Mouse (Mus musculus) layer of hippocampus, adult 9-11 months (tissue): Measurements from ENCODE around the gene Mrpl54.
"Not testable (repeated sequence)": the region's sequence is repeated elsewhere in the genome, so short reads cannot be mapped to it uniquely, and the experiment has no call there.

Source experiments
- DNase-seq: peaks from one replicate; pipeline ENCODE4 v3.0.0; 2022

Gene Mrpl54

DNA sequence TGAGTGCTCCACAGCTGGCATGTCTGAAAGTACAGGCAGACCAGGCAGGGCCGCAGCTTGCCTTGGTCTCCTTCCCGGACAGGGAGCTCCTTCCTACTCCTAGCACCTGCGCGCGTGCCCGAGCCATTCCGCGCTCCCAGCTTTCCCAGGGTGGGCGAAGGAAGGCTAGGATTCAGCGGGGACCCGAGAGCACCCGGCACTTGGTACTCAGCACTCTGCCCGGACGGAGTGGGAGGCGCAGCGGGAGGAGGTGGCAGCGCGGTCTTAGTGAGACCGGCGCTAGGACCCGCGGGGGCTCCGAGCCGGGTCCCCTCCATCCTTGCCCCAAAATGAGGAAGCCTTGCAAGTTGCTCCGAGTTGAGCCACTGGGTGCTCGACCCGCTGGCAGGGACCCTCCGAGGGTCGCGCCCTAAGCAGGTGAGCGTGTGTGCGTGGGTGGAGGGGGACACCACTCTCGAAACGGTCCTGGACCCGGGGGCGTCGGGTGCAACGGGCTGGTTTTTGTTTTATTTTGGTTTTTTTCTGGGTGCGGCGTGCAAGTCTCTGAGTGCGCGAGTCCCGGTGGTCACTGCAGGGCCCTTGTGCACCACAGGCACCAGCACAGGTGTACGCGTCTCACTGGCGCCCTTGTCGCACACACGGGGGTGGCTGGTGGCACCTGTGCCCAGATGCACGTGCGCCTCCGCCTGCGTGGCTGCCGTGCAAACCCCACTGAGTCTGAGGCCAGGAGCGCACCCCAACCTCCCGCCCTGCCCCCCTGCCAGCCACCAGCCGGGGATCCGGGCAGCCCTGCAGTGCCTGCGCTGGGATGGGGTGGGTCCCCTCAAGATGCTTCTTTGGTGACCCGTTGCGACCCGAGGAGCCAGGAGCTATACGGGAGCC lies 9.3 kb downstream of the Mrpl54 start:
- DNase-seq: peak; percentile 55

DNA sequence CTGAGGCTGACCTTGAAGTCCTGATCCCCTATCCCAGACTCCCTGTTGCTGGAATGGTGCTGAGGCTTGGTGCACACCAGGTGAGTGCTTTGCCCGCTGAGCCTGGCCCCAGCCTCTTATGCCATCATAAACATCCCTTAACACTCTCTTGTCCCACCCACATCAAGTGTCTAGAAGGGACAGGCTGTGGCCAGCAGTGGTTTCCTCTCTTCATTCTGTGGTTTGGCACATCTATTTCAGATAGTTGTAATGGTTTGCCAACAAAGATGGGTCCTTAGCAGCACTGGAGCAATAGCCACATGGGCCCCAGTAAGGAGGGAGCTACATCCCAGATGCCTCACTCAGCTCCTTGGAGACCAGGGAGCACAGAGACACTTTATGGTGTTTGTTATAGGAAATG lies 11.8 kb downstream of the Mrpl54 start:
- DNase-seq: no peak

DNA sequence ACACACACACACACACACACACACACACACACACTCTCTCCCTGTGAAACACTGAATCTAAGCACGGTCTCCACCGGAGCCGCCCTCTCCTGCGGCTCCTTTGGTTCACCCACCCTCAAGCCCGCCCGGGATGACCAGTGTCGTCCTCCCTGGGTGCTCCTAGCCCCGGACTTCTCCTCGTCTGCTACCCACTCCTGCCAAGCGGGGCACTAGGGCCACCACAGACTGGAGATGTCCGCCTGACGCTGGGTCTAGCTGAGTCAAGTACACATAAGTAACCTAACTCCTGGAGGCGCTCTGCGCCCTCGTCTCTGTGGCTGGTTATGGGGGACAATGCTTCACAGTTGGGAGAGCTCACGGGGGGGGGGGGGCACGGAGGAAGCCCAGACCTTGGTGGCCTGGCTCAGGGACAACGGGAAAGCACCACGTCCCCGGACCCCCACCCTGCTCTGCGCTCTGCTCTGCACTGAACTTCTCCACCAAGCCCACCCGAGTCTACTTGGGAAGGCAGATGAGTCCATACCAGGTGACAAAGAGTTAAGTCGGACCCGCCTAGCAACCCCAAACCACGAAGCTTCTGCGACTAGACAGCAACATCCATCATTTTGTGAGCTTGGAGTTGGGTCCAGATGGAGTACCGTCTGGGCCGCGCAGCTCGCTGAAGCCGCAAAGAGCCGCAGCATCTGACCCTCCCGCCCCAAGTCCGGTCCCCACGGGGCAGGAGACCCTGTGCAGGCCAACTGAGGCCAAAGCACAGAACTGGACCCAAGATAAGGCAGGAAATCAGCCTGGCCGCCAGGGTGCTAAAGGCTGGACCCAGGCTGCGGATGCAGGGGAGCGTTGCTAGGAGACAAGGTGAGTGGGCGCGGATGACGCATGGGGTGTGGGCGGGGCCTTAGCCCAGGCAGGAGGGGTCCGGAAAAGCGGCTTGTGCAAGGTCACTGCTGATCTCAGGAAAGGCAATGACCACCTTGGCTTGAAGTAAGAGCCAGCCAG lies 14.0 kb downstream of the Mrpl54 start, which contains the start of gene Matk:
Matk (plus strand) TSS at position 512 of the 996 bp plus-strand sequence.
- DNase-seq: peak; percentile 90

DNA sequence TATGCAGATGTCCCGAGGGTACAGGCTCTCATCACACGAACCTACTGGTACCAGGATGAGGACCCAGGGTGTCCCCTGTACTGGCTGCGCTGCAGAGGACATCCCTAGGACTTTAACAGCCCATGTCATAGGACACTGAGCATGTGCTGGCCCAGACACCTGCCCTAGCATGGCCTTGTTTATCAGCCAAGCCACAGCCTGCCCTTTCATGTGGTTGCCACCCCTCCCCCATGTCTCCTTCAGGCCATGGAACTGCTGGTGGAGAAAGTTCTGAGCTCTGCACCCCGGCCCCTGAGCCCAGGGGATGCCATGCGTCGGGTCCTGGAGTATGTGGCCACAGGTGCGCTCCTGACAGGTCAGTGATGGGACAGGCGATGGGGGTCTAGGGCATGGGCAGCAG lies 17.3 kb downstream of the Mrpl54 start:
- no peak for DNase-seq

DNA sequence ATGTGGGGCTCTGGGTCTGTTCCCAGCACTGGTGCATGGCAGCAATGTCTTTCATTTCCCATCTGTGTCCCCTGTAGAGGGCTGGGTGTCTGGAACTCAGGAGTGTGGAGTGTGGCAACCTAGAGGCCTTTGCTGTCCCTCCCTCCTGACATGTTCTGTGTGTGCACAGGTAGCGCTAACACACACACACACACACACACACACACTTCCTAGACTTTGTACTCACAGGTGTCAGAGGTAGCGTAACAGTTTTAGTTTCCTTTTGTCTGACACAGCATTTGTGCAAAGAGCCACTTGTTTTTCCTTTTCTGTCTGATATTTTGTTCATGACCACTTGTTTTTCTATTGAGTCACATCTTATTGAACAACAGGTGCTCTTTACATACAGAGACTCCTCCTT lies 18.9 kb downstream of the Mrpl54 start:
- DNase-seq: no peak

DNA sequence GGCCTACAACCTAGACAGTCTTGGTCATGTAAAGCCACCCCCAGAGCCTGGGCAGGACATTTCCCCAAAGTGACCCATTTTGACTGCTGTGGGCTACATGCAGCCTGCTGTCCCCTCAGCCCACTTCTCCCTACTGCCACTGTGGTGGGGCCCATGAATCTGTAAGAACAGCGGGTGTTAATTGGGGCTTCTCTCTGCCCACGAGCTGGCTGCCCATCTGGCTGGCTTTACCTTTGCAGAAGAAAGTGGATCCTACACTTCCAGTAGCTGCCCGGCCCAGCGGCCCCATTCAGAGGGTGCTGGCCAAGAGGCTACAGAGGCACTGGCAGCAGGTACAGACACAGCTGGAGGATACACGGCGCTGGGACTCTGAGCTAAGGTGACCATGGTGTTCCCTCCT lies 21.6 kb downstream of the Mrpl54 start:
- DNase-seq: no peak

DNA sequence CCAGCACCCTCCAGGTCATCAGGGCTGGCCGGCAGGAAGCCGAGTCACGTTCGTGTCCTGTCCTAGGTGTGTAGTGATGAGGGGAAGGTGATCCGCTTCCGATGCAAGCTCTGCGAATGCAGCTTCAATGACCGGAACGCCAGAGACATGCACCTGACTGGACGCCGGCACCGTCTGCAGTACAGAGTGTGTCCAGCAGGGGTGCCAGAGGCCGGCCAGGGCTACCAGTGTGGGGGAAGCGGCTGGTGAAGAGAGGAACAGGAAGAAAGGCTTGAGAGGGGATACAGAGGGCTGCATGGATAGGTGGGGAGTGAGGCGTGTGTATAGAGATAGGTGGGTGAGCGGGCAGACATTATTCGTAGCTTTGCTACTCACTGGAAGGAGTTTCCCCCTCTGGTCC lies 22.1 kb downstream of the Mrpl54 start:
- DNase-seq: peak; percentile 65

DNA sequence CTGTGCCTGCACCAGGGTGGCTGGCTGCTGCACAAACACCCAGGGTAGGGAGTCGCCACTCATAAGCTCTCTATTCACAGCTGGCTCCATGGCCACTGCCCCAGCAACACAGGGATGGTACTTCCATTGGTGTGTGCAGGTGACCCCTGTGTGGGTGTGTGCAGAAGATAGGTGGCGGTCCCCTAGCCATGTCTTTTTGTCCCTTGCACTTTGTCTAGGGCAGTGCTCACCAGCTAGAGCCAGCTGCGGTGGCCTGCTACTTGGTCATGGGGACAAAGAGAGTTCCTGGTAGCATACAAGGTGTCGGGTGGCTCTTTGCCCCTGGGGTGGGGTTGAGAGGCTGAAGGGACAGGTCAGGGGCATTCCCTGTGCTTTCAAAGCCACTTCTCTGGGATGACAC lies 22.6 kb downstream of the Mrpl54 start:
- DNase-seq: no peak

DNA sequence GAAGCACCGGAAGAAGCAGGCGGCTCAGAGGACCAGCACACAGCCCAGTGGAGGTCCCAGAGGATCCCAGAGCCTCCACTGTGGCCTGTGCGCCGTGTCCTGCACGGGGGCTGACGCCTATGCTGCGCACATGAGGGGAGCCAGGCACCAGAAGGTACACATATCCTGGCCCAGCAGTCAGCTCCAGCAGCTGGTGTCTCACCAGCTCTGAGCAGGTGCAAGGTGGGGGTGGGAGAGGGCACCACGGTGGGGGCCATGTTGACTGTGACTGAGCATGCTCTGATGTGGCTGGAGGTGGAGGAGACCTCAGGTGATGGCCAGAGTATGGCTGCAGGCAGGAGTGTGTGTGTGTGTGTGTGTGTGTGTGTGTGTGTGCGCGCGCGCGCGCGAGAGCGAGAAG lies 24.7 kb downstream of the Mrpl54 start:
- DNase-seq: no peak

DNA sequence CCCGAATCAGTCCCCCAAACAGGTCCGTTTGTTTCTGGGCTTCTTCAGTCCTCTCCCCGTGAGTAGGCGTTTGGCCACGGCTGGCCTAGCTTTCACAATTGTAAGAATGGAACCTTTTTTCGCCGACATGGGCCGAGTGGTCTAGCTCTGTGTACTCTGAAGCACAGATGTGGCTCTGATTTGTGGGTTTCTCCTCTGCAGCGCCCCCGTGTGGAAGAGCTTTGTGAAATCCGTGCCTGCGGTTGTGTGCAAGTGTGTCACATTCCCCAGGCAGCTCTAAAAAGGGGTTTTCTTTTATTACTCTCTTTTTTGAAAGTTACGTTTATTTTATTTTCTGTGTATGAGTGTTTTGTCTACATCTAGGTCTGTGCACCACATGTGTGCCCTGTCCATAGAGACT lies 25.9 kb downstream of the Mrpl54 start:
- DNase-seq: no peak

DNA sequence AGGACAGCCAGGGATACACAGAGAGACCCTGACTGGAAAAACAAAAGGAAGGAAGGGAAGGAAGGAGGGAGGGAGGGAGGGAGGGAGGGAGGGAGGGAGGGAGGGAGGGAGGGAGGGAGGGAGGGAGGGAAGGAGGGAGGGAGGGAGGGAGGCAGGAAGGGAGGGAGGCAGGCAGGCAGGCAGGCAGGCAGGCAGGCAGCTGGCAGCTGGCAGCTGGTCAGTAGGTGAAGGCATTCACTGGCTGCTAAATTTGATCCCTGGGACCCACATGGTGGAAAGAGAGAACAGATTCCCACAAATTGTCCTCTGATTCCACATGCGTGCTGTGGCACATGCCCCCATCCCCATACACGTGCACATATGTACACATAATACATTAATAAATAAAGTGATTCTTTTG lies 28.1 kb downstream of the Mrpl54 start:
- no peak for DNase-seq

DNA sequence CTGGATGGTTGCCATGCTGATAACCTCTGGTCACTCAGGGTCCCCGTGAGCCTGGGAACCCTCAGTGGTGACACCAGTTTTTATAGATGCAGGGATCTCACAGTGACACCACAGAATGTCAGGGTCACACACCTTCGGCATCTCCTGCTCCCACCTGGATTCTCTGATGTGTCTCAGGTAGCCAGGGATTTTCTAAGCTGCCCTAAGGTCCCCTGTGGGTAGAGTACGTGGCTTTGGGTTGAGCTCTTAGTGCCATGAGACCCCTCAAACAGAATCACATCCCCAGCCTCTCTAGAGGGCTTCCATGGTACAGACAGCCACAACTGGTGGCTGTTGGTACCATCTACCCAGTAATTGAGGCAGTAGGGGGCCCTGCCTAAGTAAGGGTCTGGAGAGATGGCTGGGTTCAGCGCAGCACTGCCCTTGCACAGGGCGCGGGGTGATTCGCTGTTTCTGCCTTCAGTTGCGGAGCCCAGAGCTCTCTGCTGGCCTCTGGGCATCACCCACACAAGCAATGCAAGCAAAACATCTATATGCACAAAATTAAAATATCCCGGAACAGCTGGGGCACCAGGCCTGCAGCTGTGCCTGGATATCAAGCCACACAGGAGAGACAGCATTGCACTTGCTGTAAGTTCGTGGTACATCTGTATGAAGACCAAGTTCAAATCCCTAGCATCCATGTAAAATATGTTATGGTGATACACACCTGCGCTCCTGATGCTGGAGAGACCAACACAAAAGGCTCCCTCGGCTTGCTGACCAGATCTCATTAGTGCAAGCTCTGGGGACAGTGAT lies 30.1 kb downstream of the Mrpl54 start:
- DNase-seq: no peak

DNA sequence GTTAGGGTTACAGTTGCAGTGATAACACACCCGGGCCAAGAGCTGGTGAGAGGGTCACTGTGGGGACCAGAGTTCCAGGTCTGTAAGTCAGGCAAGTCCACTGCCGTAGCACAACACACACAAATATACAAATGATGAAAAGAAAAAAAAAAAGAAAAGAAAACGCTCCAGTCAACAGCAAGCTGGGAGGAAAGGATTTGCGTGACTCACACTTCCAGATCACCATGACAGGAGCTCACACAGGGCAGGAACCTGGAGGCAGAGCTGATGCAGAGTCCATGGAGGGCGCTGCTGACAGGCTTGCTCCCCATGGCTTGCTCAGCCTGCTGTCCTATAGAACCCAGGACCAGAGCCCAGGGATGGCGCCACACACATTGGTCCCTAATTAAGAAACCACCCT lies 32.5 kb downstream of the Mrpl54 start:
- no peak for DNase-seq

DNA sequence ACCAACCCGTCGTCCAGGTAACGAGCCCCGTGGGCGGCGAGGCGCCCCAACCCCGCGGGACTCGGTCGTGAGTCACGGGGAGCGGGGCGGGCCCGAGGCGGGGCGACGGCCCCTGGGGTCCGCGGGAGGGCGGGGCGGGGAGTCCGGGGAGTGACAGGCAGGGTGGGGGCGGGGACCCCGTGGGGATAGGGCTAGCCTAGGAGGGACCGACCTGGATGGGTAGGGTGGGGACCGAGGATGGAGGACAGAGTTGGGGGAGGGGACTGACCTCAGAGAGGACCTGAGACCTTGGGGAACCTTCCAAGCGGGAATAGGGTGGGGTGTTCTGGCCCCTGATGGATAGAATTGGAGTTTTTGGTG lies 33.5 kb downstream of the Mrpl54 start:
- DNase-seq: no peak

DNA sequence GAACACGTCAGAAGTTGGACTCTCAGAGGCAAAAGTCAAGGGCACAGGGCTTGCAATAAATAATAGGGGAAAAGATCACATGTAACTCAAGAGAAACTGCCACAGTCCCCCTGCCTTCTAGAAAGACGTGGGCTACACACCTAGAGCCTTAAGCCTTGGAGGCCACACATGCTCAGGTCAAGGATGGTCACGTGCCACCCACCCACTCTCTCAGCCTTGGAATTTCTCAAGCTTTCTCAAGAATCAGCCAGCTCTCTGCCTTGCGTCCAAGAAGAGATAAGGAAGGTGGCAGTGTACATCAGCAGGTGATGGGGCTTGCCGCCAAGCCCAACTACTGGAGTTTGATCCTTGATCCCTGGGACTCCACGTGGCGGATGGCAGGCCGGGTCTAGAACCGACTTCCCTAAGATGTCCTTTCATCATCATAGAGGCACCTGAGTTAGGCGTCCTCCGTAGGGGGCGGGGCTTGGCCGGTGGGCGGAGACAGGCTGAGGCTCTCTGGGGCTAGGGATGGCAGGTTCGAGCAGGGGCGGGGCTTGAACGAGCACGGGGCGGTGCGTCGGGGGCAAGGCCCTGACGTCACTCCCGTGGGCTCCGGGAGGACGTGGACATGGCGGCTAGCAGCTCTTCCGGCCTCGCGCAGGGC lies 34.0 kb downstream of the Mrpl54 start, which contains the start of gene Zfr2:
Zfr2 (plus strand) TSS at position 576 of the 646 bp plus-strand sequence.
- peak; percentile 94 for DNase-seq

DNA sequence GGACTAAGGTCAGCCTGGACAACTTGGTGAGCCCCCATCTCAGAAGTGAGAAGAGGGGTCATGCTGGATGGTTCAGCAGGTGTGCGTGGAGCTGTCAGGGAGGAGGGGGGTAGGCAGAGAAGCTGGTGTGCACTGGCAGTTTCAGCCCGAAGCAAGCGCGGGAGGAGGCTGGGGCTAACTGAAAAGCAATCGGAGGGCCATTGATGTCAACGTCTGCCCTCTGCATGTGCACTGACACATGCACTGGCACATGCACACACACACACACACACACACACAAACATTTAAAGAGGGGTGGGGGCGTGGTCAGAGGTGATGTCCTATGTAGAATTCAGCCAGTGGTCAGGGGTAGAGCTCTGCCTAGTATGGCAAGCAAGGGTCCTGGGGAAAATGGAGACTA lies 35.3 kb downstream of the Mrpl54 start:
- DNase-seq: no peak

DNA sequence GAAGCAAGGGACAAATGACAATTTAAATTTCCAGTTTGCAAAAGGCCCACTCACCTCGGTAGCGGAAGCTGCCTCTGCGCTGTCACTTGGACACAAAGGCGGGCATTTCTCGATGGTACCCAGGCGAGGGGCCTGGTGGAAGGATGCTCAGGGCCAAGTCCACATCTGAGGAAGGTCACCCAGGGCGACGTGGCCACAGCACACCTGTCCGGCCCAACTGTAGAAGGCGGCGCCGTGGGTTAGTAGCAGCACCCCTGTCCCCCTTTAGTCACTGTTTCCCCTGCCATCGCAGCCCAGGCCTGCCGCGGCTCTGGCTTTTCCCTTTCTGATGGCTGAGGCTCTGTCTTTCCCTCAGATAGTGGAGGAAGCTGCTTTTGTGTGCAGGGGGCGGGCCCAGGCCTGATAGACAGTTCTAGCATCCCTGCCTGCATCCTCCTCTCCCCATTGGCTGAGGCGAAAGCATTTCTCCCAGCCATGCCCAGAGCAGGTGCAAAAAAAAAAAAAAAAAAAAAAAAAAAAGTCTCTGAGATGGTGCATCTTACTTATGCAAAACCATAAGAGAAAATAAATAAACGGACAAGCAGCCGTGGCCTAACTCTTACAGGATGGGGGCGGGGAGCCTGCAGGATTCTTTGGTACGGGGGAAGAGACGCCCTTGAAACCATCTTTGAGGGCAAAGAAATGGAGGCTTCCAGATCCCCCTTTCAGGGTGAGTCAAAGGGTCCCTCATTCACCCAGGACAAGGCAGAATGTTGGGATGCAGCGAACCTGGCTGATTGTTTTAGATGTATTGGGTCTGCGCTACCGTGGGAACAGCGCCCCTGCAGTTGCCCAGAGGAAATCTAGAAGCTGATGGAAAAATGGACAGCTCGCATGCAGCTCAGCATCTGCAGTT lies 36.0 kb downstream of the Mrpl54 start, which contains the start of gene Atcay:
Atcay (minus strand) TSS at position 396 of the 895 bp plus-strand sequence.
- peak; percentile 90 for DNase-seq

DNA sequence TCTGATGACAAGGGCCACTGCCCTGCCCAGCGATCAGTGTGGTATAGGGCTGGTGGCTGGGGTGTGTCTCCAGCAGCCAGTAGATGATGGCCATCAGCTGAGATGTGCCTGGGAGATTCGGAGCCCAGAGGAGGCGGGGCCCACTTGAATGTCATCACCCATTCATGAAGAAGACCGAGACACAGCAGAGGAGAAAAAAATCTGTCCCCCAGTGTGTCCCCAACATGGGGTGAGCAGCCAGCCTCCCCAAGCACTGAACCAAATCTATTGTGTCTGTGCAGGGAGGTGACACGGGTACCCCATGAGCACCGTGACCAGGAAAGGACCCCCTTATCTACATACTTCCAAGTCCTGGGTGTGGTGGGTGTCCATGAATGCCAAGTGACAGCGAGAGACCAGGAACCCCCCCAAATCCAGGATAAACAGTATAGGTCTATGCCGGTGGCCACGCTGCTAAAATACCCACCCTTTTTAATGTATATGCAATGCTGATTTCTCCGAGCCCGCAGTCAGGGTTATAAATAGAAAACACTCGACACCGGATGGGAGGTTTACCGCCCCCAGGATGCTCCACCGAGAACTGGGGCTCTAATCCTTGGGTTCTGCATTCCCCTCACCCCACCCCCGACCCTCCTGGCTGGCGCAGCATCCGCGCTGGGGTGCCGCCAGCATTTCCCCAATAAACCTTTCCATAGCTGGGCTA lies 36.8 kb downstream of the Mrpl54 start:
- no peak for DNase-seq

DNA sequence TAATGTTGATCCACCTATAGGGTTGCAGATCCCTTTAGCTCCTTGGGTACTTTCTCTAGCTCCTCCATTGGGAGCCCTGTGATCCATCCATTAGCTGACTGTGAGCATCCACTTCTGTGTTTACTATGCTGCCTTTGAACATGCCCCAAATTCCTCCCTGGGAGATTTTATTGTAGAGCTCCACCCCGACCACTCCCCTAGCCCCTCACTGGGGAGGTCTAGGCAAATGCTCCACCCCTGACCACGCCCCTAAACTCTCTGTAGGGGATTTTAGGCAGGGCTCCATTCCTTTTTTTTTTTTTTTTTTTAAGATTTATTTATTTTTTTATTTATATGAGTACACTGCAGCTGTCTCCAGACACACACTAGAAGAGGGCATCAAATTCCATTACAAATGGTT lies 43.0 kb downstream of the Mrpl54 start:
- not testable (repeated sequence) for DNase-seq

DNA sequence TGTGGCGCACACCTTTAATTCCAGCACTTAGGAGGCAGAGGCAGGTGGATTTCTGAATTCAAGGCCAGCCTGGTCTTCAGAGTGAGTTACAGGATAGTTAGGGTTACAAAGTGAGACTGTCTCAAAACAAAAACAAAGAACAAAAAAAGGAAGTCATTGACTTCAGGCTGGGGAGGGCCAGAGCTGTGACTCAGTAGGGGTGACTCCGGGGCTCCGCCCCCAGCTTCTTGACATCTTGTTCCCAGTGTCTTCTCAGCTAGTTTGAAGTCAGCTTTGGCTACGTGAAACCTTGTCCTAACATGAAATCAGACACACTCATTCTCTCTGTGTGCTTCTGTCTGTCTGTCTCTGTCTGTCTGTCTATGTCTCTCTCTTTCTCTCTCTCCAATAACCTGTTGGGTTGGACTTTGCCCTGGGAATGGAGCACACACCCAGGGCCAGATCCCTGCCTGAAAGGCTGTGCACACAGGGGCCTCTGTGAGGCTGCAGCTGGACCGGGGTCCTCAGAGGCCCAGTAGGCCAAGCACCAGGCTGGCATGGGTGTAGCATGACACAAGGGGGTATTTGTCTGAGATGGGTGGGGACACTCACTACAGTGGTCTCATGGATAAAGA lies 45.2 kb downstream of the Mrpl54 start:
- DNase-seq: no peak
